Mouse (Mus musculus): Measurements from ENCODE around the gene Fahd1. TPM values are rescaled to one million over a fixed set of nuclear protein-coding genes. Genes with fewer than 3 reads are reported as not detected.

The Fahd1 gene
- total RNA-seq (2021) = 10 to 100 TPM; 17.4 to 20.4 TPM
- long read RNA-seq, experiment 1, transcript Fahd1-201 (1 exons, 1,473 nt) = major isoform, 11 of 11 reads
- long read RNA-seq, experiment 1, partial matches to known transcripts = 0 of 11 reads
- long read RNA-seq, experiment 1, other reads (novel, unspliced or antisense) = 0 of 11 reads
- long read RNA-seq, experiment 2, transcript Fahd1-201 (1 exons, 1,473 nt) = major isoform, 6 of 6 reads
- long read RNA-seq, experiment 2, partial matches to known transcripts = 0 of 6 reads
- long read RNA-seq, experiment 2, other reads (novel, unspliced or antisense) = 0 of 6 reads

DNA sequence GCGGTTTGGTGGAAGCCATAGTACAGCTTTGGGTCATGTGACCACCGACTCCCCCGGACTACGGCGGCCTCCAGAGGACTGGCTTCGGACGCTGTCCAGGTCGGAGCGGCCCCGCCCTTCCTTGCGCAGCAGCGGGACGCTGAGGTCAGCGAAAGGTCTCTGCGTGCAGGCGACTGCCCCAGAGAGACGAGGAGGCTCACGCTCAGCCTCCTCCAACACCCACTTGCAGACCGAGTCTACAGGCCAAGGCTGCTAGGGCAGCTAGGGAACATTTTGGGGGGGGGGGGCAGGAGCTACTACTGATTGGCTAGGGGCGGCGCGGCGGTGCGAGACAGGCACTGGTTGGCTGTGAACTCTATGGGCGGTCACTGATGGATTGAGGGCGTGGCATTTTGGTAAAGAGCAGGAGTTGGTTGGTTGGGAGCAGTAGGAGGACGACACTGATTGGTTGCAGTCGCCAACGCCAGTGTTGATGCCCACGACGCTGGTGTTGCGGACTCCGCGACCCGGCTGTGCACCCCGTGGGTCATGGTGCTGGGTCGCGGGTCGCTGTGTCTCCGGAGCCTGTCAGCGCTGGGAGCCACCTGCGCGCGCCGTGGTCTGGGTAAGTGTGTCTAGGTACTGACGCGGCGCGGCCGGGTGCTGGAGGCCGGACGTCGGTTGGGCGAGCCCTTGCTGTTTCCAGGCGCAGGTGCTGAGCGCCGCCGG, at the start of gene Fahd1:
Fahd1 (minus strand) TSS at position 300 of the 708 bp plus-strand sequence.
- Histone ChIP-seq H3K27ac (peak within 1 kb of the TSS; percentile 98), H3K4me3 (peak within 1 kb of the TSS; percentile 76)
- no peak for TF ChIP-seq CTCF (IDR thresholded peaks at IDR 0.05)
- intact Hi-C loops (cut with DNase I) = no loop called here
- peak; percentile 93 to 94 for DNase-seq (ENCODE audit: extremely low spot score in 1 of 2, low spot score in 2 of 2)

GRCm38 (mm10) chr17:24899153-24899552, 49.0 kb upstream of the Fahd1 start:
- DNase-seq (ENCODE audit: extremely low spot score in 1 of 2, low spot score in 2 of 2) = no peak
- no peak for TF ChIP-seq CTCF (IDR thresholded peaks at IDR 0.05)
- Histone ChIP-seq H3K27ac (peak overlapping the region; percentile 24; the same call in 1 of the 2 replicates), H3K4me3 (no peak overlapping the region)
- intact Hi-C loops (cut with DNase I) = no loop called here

- intact Hi-C loops (cut with DNase I) = no loop called here
- no peak for DNase-seq (ENCODE audit: extremely low spot score in 1 of 2, low spot score in 2 of 2)
- TF ChIP-seq CTCF (IDR thresholded peaks at IDR 0.05) = no peak
- H3K27ac ChIP-seq = peak overlapping the region; percentile 57
- no peak overlapping the region for H3K4me3 ChIP-seq
Measured at GRCm38 (mm10) chr17:24898041-24898854, 48.1 kb upstream of the Fahd1 start.

DNA sequence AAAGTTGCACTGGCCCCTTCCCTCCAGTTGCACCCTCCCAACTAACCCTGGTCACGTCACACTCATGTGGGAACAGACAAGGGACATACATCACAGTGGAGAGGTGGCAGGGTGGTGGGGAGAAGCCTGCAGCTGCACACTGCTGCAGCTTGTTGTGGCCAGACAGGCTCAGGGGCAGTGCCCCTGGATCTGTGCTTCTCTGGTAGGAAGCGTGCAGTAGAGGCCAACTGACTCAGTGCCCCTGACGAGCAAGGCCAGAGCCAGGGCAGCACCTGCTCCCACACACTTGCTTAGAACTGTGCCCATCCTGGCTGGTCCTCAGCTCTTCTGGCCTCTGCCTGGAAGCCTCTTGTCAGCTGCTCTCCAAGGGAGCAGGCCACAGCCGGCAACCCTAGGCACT, 47.4 kb upstream of the Fahd1 start:
- Histone ChIP-seq H3K4me3 (peak overlapping the region; percentile 56), H3K27ac (peak overlapping the region; percentile 57)
- no peak for DNase-seq (ENCODE audit: extremely low spot score in 1 of 2, low spot score in 2 of 2)
- TF ChIP-seq CTCF (IDR thresholded peaks at IDR 0.05) = no peak
- intact Hi-C loops (cut with DNase I) = no loop called here

GRCm38 (mm10) chr17:24896993-24897269, 46.8 kb upstream of the Fahd1 start:
- Histone ChIP-seq H3K4me3 (peak overlapping the region; percentile 56), H3K27ac (peak overlapping the region; percentile 94)
- TF ChIP-seq CTCF (IDR thresholded peaks at IDR 0.05) = no peak
- no peak for DNase-seq (ENCODE audit: extremely low spot score in 1 of 2, low spot score in 2 of 2)
- intact Hi-C loops (cut with DNase I) = no loop called here

- peak within 1 kb of the TSS; percentile 94 for H3K27ac ChIP-seq
- intact Hi-C loops (cut with DNase I) = no loop called here
- H3K4me3 ChIP-seq = peak within 1 kb of the TSS; percentile 56
- no peak; the same call in none of the 2 replicates for TF ChIP-seq CTCF (IDR thresholded peaks at IDR 0.05)
- peak; percentile 69 to 76 for DNase-seq (ENCODE audit: extremely low spot score in 1 of 2, low spot score in 2 of 2)
Measured at GRCm38 (mm10) chr17:24896241-24896992, 46.3 kb upstream of the Fahd1 start, which contains the start of gene Nme3. Gene Nme3, plus strand, starts transcription at chr17:24896500.

GRCm38 (mm10) chr17:24895571-24896240, 45.5 kb upstream of the Fahd1 start:
- intact Hi-C loops (cut with DNase I) = no loop called here
- Histone ChIP-seq H3K27ac (peak overlapping the region; percentile 94), H3K4me3 (peak overlapping the region; percentile 56)
- no peak for TF ChIP-seq CTCF (IDR thresholded peaks at IDR 0.05)
- DNase-seq (ENCODE audit: extremely low spot score in 1 of 2, low spot score in 2 of 2) = no peak

DNA sequence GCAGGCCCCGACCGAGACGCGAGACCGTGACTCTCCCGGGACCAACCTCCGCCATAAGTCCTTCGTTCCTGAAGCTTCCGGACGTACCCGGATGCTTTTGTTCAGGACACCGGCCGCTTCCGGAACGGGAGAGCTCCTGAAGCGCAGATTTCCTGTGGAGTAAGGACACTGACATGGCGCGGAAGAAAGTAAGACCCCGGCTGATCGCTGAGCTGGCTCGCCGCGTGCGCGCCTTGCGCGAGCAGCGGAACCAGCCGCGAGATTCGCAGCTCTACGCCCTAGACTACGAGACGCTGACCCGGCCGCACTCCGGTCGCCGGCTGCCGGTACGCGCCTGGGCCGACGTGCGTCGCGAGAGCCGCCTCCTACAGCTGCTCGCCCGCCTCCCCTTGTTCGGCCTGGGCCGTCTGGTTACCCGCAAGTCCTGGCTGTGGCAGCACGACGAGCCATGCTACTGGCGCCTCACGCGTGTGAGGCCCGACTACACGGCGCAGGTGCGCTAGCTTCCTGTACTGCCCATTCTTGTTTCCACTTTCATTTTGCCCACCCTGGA, 44.9 kb upstream of the Fahd1 start, which contains the start of the genes Eme2 and Mrps34:
Eme2 (minus strand) TSS at position 93 of the 553 bp plus-strand sequence.
Mrps34 (plus strand) TSS at position 122 of the 553 bp plus-strand sequence.
- intact Hi-C loops (cut with DNase I) = no loop called here
- TF ChIP-seq CTCF (IDR thresholded peaks at IDR 0.05) = no peak
- Histone ChIP-seq H3K4me3 (peak within 1 kb of the TSS; percentile 56), H3K27ac (peak within 1 kb of the TSS; percentile 94)
- peak; percentile 81 to 84 for DNase-seq (ENCODE audit: extremely low spot score in 1 of 2, low spot score in 2 of 2)

- Histone ChIP-seq H3K27ac (peak overlapping the region; percentile 94), H3K4me3 (peak overlapping the region; percentile 56)
- TF ChIP-seq CTCF (IDR thresholded peaks at IDR 0.05) = no peak
- intact Hi-C loops (cut with DNase I) = no loop called here
- DNase-seq (ENCODE audit: extremely low spot score in 1 of 2, low spot score in 2 of 2) = no peak
Measured at GRCm38 (mm10) chr17:24894061-24894994, 44.2 kb upstream of the Fahd1 start.

All from left cerebral cortex, adult 2 months (tissue).